ENCODE assay signal across 8 mouse cellular contexts in the genomic region with DNA sequence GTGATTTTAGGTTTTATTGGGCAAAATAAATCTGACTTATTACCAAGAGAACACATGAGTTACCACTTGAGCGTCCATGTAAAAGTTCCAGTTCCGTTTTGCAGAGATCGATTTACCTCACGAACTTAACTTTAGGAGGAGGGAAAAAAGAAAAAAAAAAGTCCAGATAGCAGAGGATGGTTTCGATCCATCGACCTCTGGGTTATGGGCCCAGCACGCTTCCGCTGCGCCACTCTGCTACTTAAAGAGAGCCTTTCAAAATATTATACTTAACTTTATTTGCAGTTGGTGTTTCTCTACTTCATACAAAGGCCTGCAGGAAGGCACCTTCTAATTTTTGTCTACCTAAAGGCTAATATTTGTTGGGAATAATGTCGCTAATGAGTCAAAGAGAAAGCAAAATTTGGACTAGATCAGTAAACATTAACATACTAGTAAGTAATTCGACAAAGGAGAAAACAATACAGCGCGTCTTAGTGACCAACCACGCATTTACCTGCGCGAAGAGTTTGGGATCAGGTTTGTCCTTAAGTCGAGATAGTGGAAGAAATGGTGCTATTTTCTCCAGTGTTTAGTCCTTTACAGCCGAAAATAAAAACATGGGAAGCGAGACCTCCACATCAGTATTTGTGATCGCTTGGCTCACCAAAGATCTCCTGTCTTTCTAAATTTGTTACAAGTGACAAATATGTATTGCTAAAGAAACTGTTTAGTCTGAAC. TPM values are rescaled to one million over a fixed set of nuclear protein-coding genes. Genes with fewer than 3 reads are reported as not detected.
DNase-seq lines count a peak whose midpoint lies in the region; ATAC-seq and TF ChIP-seq lines count a peak whose summit lies in the region.

No protein-coding gene starts in this region.

- H3K27me3 ChIP-seq in limb, embryonic 12.5 days: no peaks in the 10 kb centered on the region
- H3K27me3 ChIP-seq in midbrain, postnatal 0 days (ENCODE audit: insufficient read depth, low read length): no peaks in the 10 kb centered on the region
- H3K27me3 ChIP-seq in stomach, embryonic 16.5 days (ENCODE audit: control insufficient read depth, insufficient read depth, low read length): no peaks in the 10 kb centered on the region

- no peak for ATAC-seq in monocyte, adult 5-6 weeks (replicated peaks; ENCODE audit: insufficient number of reproducible peaks, low FRiP score, low TSS enrichment, poor library complexity, severe bottlenecking)
- no peak for ATAC-seq in limb, embryonic 12.5 days (ENCODE audit: insufficient number of reproducible peaks, insufficient read depth, low FRiP score, low TSS enrichment, low read depth)
- ATAC-seq in midbrain, postnatal 0 days (ENCODE audit: low FRiP score): 0 out of 2 replicates have a peak, but pooled peaks have one; percentile 38
- ATAC-seq in stomach, embryonic 16.5 days (ENCODE audit: insufficient read depth, low FRiP score): no peak

- TF ChIP-seq CTCF in midbrain, postnatal 0 days (IDR thresholded peaks at IDR 0.05): no peak

- H3K4me1 ChIP-seq in limb, embryonic 12.5 days (replicated peaks): peaks cover 29% of the 10 kb centered on the region
- H3K4me1 ChIP-seq in midbrain, postnatal 0 days (ENCODE audit: insufficient read depth, low read length): peaks cover 10% of the 10 kb centered on the region
- H3K4me1 ChIP-seq in stomach, embryonic 16.5 days (ENCODE audit: control insufficient read depth, insufficient read depth, low read length): peaks cover 28% of the 10 kb centered on the region

- no peaks in the 10 kb centered on the region for H3K36me3 ChIP-seq in limb, embryonic 12.5 days
- no peaks in the 10 kb centered on the region for H3K36me3 ChIP-seq in midbrain, postnatal 0 days (ENCODE audit: insufficient read depth, low read length)
- H3K36me3 ChIP-seq in stomach, embryonic 16.5 days (ENCODE audit: control insufficient read depth, insufficient read depth, low read length): no peaks in the 10 kb centered on the region

- peak; percentile 59 to 68 for DNase-seq in monocyte, adult 2 months (ENCODE audit: low read depth in 1 of 2, low spot score in 2 of 2)
- DNase-seq in embryo, embryonic 11 days: peak; percentile 70
- peak; percentile 54 to 82 for DNase-seq in heart, adult 9 months (ENCODE audit: low spot score in 2 of 2)
- DNase-seq in kidney, adult 9 months: peak; percentile 74
- peak; percentile 58 for DNase-seq in midbrain, postnatal 0 days (ENCODE audit: low spot score)

- H3K9me3 ChIP-seq in limb, embryonic 12.5 days: no peaks in the 10 kb centered on the region
- no peaks in the 10 kb centered on the region for H3K9me3 ChIP-seq in midbrain, postnatal 0 days (ENCODE audit: low read length)
- no peaks in the 10 kb centered on the region for H3K9me3 ChIP-seq in stomach, embryonic 16.5 days (replicated peaks; ENCODE audit: control insufficient read depth, low read length)

- H3K4me2 ChIP-seq in limb, embryonic 12.5 days: peak overlapping the region; percentile 69
- peak overlapping the region; percentile 58 for H3K4me2 ChIP-seq in midbrain, postnatal 0 days (ENCODE audit: low read depth, low read length, poor library complexity, severe bottlenecking)
- H3K4me2 ChIP-seq in stomach, embryonic 16.5 days (ENCODE audit: low read depth, low read length): peak overlapping the region; percentile 63

- peak overlapping the region; percentile 82 for H3K9ac ChIP-seq in limb, embryonic 12.5 days (replicated peaks)
- H3K9ac ChIP-seq in midbrain, postnatal 0 days (replicated peaks; ENCODE audit: low read length, poor library complexity, severe bottlenecking): peak overlapping the region; percentile 66
- H3K9ac ChIP-seq in stomach, embryonic 16.5 days (ENCODE audit: low read length): peak overlapping the region; percentile 82

- peak overlapping the region; percentile 50 for H3K4me3 ChIP-seq in limb, embryonic 12.5 days (replicated peaks)
- H3K4me3 ChIP-seq in midbrain, postnatal 0 days (ENCODE audit: low read depth, low read length): peak overlapping the region; percentile 52
- H3K4me3 ChIP-seq in stomach, embryonic 16.5 days (replicated peaks; ENCODE audit: low read length): peak overlapping the region; percentile 60

- WGBS in limb, embryonic 12.5 days: under 1% methylated on average over 20 of the region's 20 CpGs
- WGBS in midbrain, postnatal 0 days: under 1% methylated on average over 20 of the region's 20 CpGs
- under 1% methylated on average over 20 of the region's 20 CpGs for WGBS in stomach, embryonic 16.5 days

- peak overlapping the region; percentile 98 for H3K27ac ChIP-seq in limb, embryonic 12.5 days
- peak overlapping the region; percentile 93 for H3K27ac ChIP-seq in midbrain, postnatal 0 days (ENCODE audit: low read depth, low read length)
- H3K27ac ChIP-seq in stomach, embryonic 16.5 days (ENCODE audit: low read length): peak overlapping the region; percentile 98

RNA-seq across cellular contexts. Expression of a gene that starts 0.5 kb away (rescaled TPM):
- 24.5 to 149 TPM (median 46.4 TPM) in 3 replicates for total RNA-seq in monocyte, adult 5-6 weeks (2017)
- polyA plus RNA-seq in limb, embryonic 12.5 days (2016; fragmentation: Nextera tagmentation; extraction: Ambion mirVana): 6.0 and 9.0 TPM in 2 replicates
- total RNA-seq in midbrain, postnatal 0 days (2014; rRNA removed): 1,176 and 1,474 TPM in 2 replicates
- polyA plus RNA-seq in midbrain, postnatal 0 days (2015; fragmentation: Nextera tagmentation; extraction: Ambion mirVana): 3.9 and 4.0 TPM in 2 replicates
- polyA plus RNA-seq in stomach, embryonic 16.5 days (2015; fragmentation: Nextera tagmentation; extraction: Ambion mirVana): 5.7 and 6.3 TPM in 2 replicates

RNA-seq across cellular contexts. Expression of a gene that starts 3.4 kb away (rescaled TPM):
- 1.4 to 11.6 TPM in 2 of 3 replicates, not detected in the other for total RNA-seq in monocyte, adult 5-6 weeks (2017)
- 9.8 and 16.3 TPM in 2 replicates for polyA plus RNA-seq in limb, embryonic 12.5 days (2016; fragmentation: Nextera tagmentation; extraction: Ambion mirVana)
- total RNA-seq in midbrain, postnatal 0 days (2014; rRNA removed): 52.3 and 293 TPM in 2 replicates
- 0.54 and 1.5 TPM in 2 replicates for polyA plus RNA-seq in midbrain, postnatal 0 days (2015; fragmentation: Nextera tagmentation; extraction: Ambion mirVana)
- polyA plus RNA-seq in stomach, embryonic 16.5 days (2015; fragmentation: Nextera tagmentation; extraction: Ambion mirVana): 0.74 and 3.1 TPM in 2 replicates

RNA-seq across cellular contexts. Expression of a gene that starts 4.9 kb away (rescaled TPM):
- total RNA-seq in monocyte, adult 5-6 weeks (2017): not detected in 3 replicates
- polyA plus RNA-seq in limb, embryonic 12.5 days (2016; fragmentation: Nextera tagmentation; extraction: Ambion mirVana): 10.5 and 17.3 TPM in 2 replicates
- total RNA-seq in midbrain, postnatal 0 days (2014; rRNA removed): 99.4 and 262 TPM in 2 replicates
- not detected in 2 replicates for polyA plus RNA-seq in midbrain, postnatal 0 days (2015; fragmentation: Nextera tagmentation; extraction: Ambion mirVana)
- polyA plus RNA-seq in stomach, embryonic 16.5 days (2015; fragmentation: Nextera tagmentation; extraction: Ambion mirVana): 4.7 and 6.1 TPM in 2 replicates

RNA-seq across cellular contexts. Expression of a gene that starts 12.9 kb away (rescaled TPM):
- total RNA-seq in monocyte, adult 5-6 weeks (2017): 0.21 to 4.4 TPM (median 2.1 TPM) in 3 replicates
- 1.4 TPM in 2 replicates for polyA plus RNA-seq in limb, embryonic 12.5 days (2016; fragmentation: Nextera tagmentation; extraction: Ambion mirVana)
- total RNA-seq in midbrain, postnatal 0 days (2014; rRNA removed): 8.7 and 34.2 TPM in 2 replicates
- polyA plus RNA-seq in midbrain, postnatal 0 days (2015; fragmentation: Nextera tagmentation; extraction: Ambion mirVana): 0.16 TPM in 1 of 2 replicates, not detected in the other
- polyA plus RNA-seq in stomach, embryonic 16.5 days (2015; fragmentation: Nextera tagmentation; extraction: Ambion mirVana): 1.1 and 1.4 TPM in 2 replicates

RNA-seq across cellular contexts. Expression of a gene that starts 13.5 kb away (rescaled TPM):
- total RNA-seq in monocyte, adult 5-6 weeks (2017): 0.53 to 21.8 TPM (median 16.4 TPM) in 3 replicates
- polyA plus RNA-seq in limb, embryonic 12.5 days (2016; fragmentation: Nextera tagmentation; extraction: Ambion mirVana): 2.1 and 3.2 TPM in 2 replicates
- 154 and 239 TPM in 2 replicates for total RNA-seq in midbrain, postnatal 0 days (2014; rRNA removed)
- polyA plus RNA-seq in midbrain, postnatal 0 days (2015; fragmentation: Nextera tagmentation; extraction: Ambion mirVana): 0.21 and 0.23 TPM in 2 replicates
- 0.81 and 0.90 TPM in 2 replicates for polyA plus RNA-seq in stomach, embryonic 16.5 days (2015; fragmentation: Nextera tagmentation; extraction: Ambion mirVana)
